Mouse (Mus musculus) kidney, adult 2 months (tissue): ENCODE measurements at regions not wholly inside any gene's neighbourhood (a gene's known extent, or its start where the extent isn't known, plus 50 kb on each side); places are given as distances from the start of the nearest gene placed in this dataset.

Experiments used
- DNase-seq: peaks from one replicate; pipeline ENCODE4 v3.0.0; 2021
- H3K27ac ChIP-seq: fragments of 200-500 bp; 2 replicates; pipeline ENCODE4 v1.5.1; 2012; ENCODE audit warnings: low read depth, low read length, control low read depth, inconsistent platforms; ENCODE audit not compliant: insufficient read depth
- H3K27me3 ChIP-seq: fragments of 200-500 bp; replicated peaks from 2 replicates; pipeline ENCODE4 v1.6.1; 2012; ENCODE audit warnings: mild to moderate bottlenecking, moderate library complexity, low read length, inconsistent platforms; ENCODE audit not compliant: control insufficient read depth, insufficient read depth
- H3K36me3 ChIP-seq: fragments of 200-500 bp; 2 replicates; pipeline ENCODE4 v1.6.1; 2012; ENCODE audit warnings: mild to moderate bottlenecking, moderate library complexity, low read length, inconsistent platforms; ENCODE audit not compliant: control insufficient read depth, insufficient read depth
- H3K4me1 ChIP-seq: fragments of 200-500 bp; 2 replicates; pipeline ENCODE4 v1.6.1; 2011; ENCODE audit warnings: low read length; ENCODE audit not compliant: control insufficient read depth, insufficient read depth
- H3K4me3 ChIP-seq: fragments of 200-500 bp; 2 replicates; pipeline ENCODE4 v1.5.1; 2011; ENCODE audit warnings: mild to moderate bottlenecking, low read depth, low read length, control low read depth; ENCODE audit not compliant: insufficient read depth
- CTCF ChIP-seq: fragments of 200-500 bp; conservative IDR thresholded peaks from 2 replicates; pipeline ENCODE4 v1.5.1; 2011; ENCODE audit warnings: low read depth, mild to moderate bottlenecking, control low read depth, low read length, moderate library complexity, mixed read lengths; ENCODE audit not compliant: insufficient read depth, insufficient read length
- POLR2A ChIP-seq: fragments of 200-500 bp; IDR thresholded peaks from one replicate; pipeline ENCODE4 v1.6.1; 2011; ENCODE audit warnings: low read depth, low read length, control low read depth
- WGBS: fragments of 180-500 bp; shearing (Covaris S2); methylation state at CpG from one replicate; pipeline ENCODE4 v1.1.7; 2018; 5-methylcytosine and 5-hydroxymethylcytosine counted together

DNA sequence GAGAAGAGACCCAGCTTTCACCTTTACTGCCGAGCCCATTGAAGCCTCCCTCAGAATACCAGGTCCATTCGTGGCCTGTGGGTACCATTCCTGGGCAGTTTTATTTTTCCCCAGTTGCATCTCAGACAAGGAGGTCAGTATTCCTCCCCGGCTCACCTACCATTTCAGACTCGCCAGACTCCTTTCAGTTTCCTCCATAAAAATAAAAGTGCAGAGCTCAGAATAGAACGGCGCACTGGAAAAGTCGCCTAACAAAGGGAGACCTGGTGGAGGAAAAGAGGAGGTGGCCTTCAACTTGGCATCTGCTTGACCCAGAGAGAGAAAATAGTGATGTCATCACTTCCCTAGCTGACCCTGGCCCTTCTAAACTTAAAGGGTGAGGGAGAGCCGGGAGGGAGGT, 209.7 kb downstream of the Srek1 start:
- DNase-seq = no peak
- H3K27me3 ChIP-seq = no peaks in the 10 kb centered on the region
- 57% methylated on average over 8 of the region's 8 CpGs for WGBS
- H3K4me1 ChIP-seq = no peaks in the 10 kb centered on the region
- H3K4me3 ChIP-seq = no peak overlapping the region
- H3K36me3 ChIP-seq = no peaks in the 10 kb centered on the region
- H3K27ac ChIP-seq = no peak overlapping the region
- TF ChIP-seq CTCF (no peak), POLR2A (no peak)

DNA sequence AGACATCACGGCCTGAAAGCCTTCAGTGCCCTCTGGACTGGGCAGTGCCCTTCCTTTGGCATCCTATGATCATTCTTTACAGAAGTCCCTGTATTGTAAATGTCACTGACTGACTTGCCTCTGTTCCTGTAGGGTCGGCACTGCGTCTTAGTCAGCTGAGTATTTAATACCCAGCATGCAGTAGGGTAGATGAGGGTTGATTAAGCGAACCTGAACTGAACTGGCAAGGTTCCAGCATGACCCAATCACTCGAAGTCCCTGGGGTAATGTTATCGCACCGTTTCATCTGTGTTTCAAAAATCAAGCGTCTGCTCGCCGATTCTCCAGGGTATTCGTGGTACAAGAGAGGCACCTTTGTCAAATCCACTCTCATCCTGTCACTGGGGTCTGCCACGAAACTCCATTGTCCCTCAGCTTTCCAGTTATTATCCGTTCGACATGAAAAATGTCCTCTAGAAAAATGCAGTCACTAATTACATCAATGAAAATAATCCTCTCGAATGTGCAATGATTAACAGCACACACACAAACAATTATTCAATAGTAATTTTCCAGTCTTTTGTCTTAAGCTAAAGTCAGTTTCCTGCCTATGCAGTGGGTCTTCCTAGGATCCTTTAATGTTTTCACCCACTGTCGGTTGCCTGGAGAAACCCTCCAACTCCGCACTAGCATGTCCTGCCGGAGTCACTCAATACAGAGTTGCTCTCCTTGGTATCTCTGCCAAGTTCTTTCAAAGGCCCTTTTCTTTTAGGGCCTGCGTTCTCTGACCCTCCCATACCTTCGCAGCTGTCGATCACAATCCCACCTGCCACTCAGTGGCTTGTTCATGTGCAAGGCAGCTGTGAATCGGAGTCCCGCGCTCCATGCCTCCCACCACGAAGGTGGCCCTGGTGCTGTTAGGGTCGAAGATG, 212.4 kb downstream of the Srek1 start:
- no peaks in the 10 kb centered on the region for H3K27me3 ChIP-seq
- no peak overlapping the region for H3K27ac ChIP-seq
- H3K36me3 ChIP-seq = no peaks in the 10 kb centered on the region
- 75% methylated on average over 26 of the region's 26 CpGs for WGBS
- TF ChIP-seq CTCF = no peak
- no peak for TF ChIP-seq POLR2A
- DNase-seq = no peak
- no peaks in the 10 kb centered on the region for H3K4me1 ChIP-seq
- no peak overlapping the region for H3K4me3 ChIP-seq

DNA sequence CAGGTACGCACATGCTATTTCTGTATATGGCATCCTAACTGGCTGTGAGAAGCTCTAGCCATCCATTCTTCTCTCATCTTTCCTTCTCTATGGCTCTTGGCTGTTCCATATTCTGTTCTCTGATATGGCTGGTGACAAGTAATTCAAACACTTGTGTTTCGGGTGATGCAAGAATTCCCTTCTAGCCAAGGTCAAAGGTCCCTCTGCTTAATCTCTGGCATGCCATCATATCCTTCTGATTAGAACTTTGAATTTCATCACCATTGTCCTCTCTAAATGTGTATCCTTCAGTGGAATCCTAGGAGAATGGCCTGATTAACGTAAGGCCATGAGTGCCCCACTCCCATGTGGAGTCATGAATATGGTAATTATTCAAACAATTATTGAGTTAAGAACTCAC, 215.5 kb downstream of the Srek1 start:
- no peak overlapping the region for H3K27ac ChIP-seq
- H3K4me1 ChIP-seq = no peaks in the 10 kb centered on the region
- DNase-seq = no peak
- no peak overlapping the region for H3K4me3 ChIP-seq
- WGBS = 89% methylated on average over 3 of the region's 3 CpGs
- no peaks in the 10 kb centered on the region for H3K36me3 ChIP-seq
- no peaks in the 10 kb centered on the region for H3K27me3 ChIP-seq
- TF ChIP-seq CTCF = no peak
- no peak for TF ChIP-seq POLR2A

DNA sequence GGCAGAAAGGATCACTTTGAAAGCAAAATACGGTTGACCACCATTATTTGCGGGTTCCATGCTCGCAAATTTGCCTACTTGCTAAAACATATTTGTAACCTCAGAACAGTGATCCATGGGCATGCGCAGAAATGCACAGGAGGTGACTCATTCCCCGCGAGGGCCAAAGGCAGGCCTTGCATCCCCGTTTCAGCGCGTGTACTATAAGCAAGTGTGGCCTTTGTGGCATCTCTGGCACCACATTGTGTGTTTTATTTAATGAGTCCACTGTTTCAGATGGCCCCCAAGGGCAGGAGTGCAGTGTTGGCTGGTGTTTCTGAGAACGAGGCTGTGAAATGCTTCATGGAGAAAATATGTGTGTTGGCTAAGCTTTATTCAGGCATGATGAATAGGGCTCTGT, 205.3 kb upstream of the Mast4 start:
- no peak for DNase-seq
- 74% methylated on average over 10 of the region's 10 CpGs for WGBS
- TF ChIP-seq POLR2A = no peak
- no peak for TF ChIP-seq CTCF
- Histone ChIP-seq H3K27me3 (no peaks in the 10 kb centered on the region), H3K27ac (no peak overlapping the region), H3K4me3 (no peak overlapping the region), H3K4me1 (no peaks in the 10 kb centered on the region), H3K36me3 (no peaks in the 10 kb centered on the region)

DNA sequence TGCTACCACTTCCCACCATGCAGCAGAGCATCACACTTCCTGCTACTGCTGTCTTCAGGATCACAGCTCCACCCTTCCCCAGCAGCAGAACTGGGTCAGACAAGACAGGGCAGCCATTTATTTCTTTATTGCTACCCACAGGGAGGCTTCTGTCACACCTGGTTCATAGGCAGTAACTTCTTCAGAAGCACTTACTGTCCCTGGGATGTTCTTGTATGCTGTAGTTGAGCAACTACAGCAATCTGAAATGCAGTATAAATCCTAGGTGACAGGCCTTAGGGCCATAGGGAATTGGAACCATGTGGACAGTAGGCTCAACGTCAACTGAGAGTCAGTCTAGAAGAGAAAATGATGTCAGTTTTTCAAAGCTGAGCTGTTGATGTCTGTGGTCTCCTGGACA, 179.5 kb upstream of the Mast4 start:
- 78% methylated on average over 1 of the region's 1 CpGs for WGBS
- no peaks in the 10 kb centered on the region for H3K36me3 ChIP-seq
- no peaks in the 10 kb centered on the region for H3K4me1 ChIP-seq
- no peak overlapping the region for H3K4me3 ChIP-seq
- no peaks in the 10 kb centered on the region; the same call in 1 of the 2 replicates for H3K27me3 ChIP-seq
- DNase-seq = no peak
- no peak for TF ChIP-seq POLR2A
- TF ChIP-seq CTCF = no peak
- no peak overlapping the region for H3K27ac ChIP-seq

DNA sequence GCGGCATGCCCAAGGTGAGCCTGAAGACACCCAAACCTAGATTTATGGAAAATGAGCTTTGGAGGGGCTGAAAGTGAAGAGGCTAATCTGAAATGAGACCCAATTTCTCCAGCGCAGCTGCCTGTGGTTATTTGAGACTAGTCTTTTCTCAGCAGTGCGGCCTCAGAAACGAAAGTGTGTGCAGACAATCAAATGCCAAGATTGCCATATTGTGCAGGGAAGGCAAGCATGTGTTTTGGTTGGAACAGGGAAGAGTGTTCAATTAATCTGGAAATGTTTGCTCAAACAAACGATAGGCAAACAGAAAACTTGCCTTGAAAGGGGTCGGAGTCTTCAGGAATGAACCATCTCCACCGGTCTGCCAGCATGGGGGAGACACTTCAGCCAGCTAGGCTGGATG, 178.2 kb upstream of the Mast4 start:
- no peaks in the 10 kb centered on the region for H3K4me1 ChIP-seq
- WGBS = 73% methylated on average over 7 of the region's 7 CpGs
- no peak for DNase-seq
- H3K27me3 ChIP-seq = no peaks in the 10 kb centered on the region; the same call in 1 of the 2 replicates
- TF ChIP-seq POLR2A (no peak), CTCF (no peak)
- H3K36me3 ChIP-seq = no peaks in the 10 kb centered on the region
- no peak overlapping the region for H3K27ac ChIP-seq
- no peak overlapping the region for H3K4me3 ChIP-seq

DNA sequence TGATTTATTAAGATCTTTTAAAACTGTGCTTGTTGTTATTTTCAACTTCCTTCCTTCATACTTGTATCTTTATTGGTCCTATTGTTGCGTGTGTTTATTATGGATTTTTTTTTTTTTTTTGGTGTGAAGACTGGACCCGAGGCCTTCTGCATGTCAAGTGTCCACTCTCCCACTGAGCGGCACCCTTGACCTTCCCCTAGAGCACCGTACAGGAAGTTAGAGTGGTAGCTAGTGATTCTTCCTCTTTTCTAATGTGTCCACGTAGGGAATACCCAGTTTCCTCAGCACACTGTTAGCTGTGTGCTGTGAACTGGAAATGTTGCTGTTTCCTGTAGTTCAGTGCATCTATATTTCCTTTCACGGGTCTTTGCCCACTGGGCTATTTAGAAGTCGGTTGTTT, 170.7 kb upstream of the Mast4 start:
- Histone ChIP-seq H3K36me3 (no peaks in the 10 kb centered on the region), H3K4me1 (no peaks in the 10 kb centered on the region), H3K4me3 (no peak overlapping the region), H3K27me3 (0 out of 2 replicates have a peak, but pooled peaks cover 1% of the 10 kb centered on the region), H3K27ac (no peak overlapping the region)
- no peak for TF ChIP-seq POLR2A
- DNase-seq = no peak
- WGBS = 50% methylated on average over 7 of the region's 7 CpGs
